ENCODE assay signal across 7 mouse cellular contexts in the genomic region with DNA sequence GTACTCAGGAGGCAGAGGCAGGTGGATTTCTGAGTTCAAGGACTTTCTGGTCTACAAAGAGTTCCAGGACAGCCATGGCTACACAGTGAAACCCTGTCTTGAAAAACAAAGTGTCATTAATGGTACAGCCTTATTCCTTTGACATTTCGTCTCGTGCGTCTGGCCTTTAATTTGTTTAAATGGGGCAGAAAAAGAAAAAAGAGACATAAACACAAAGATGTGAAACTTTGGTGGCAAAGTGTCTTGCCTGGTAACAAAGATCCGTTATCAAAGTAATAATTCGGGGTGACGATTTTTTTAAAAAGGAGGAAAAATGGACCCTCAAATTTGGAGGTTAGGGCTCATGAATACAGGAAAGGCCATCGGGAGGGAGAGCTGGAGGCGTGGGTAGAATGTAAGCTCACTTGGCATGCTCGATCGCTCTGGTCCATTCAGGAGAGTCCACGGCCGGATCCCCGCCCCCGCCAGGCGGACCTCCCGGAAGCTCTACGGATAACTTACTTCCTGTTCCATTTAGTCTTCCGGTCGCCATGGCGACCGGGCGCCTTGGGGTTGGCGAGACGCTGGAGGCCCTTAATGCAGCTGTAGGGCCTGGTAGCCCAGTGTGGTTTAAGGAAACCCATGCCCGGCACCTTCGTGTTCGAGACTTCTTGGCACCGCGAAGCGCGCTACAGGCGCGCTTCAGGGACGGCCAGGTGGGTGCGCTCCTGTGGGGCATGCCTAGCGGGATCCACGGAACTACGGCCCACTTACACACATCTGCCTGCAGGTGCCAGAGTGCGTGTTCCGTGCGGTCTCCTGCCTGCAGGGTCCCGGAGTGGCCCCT. TPM values are rescaled to one million over a fixed set of nuclear protein-coding genes. Genes with fewer than 3 reads are reported as not detected.
DNase-seq lines count a peak whose midpoint lies in the region; ATAC-seq lines count a peak whose summit lies in the region.

A gene (plus strand): TSS at position 506 of the 826 bp plus-strand sequence.

- WGBS in intestine, embryonic 16.5 days, result 6% methylated on average over 42 of the region's 42 CpGs
- 8% methylated on average over 42 of the region's 42 CpGs for WGBS in limb, embryonic 11.5 days
- WGBS in midbrain, embryonic 14.5 days, result 7% methylated on average over 42 of the region's 42 CpGs

- no peaks in the 10 kb centered on the region for H3K9me3 ChIP-seq in intestine, embryonic 16.5 days (ENCODE audit: control insufficient read depth, low read length)
- no peaks in the 10 kb centered on the region for H3K9me3 ChIP-seq in limb, embryonic 11.5 days (ENCODE audit: control insufficient read depth, low read length)
- no peaks in the 10 kb centered on the region for H3K9me3 ChIP-seq in midbrain, embryonic 14.5 days (ENCODE audit: control insufficient read depth, low read length)

- H3K36me3 ChIP-seq in intestine, embryonic 16.5 days (ENCODE audit: control insufficient read depth, insufficient read depth, low read length), result peaks cover 12% of the 10 kb centered on the region
- H3K36me3 ChIP-seq in limb, embryonic 11.5 days (ENCODE audit: control insufficient read depth, insufficient read depth, low read length), result peaks cover 20% of the 10 kb centered on the region
- H3K36me3 ChIP-seq in midbrain, embryonic 14.5 days (ENCODE audit: control insufficient read depth, insufficient read depth, low read length), result peaks cover 54% of the 10 kb centered on the region

- peaks cover 34% of the 10 kb centered on the region for H3K4me1 ChIP-seq in intestine, embryonic 16.5 days (ENCODE audit: control insufficient read depth, insufficient read depth, low read length)
- H3K4me1 ChIP-seq in limb, embryonic 11.5 days (ENCODE audit: control insufficient read depth, insufficient read depth, low read length), result peaks cover 21% of the 10 kb centered on the region
- peaks cover 38% of the 10 kb centered on the region for H3K4me1 ChIP-seq in midbrain, embryonic 14.5 days (ENCODE audit: control insufficient read depth, insufficient read depth, low read length)

- H3K27me3 ChIP-seq in intestine, embryonic 16.5 days (replicated peaks; ENCODE audit: control insufficient read depth, insufficient read depth, low read length), result no peaks in the 10 kb centered on the region
- H3K27me3 ChIP-seq in limb, embryonic 11.5 days (ENCODE audit: control insufficient read depth, insufficient read depth, low read length), result no peaks in the 10 kb centered on the region
- no peaks in the 10 kb centered on the region for H3K27me3 ChIP-seq in midbrain, embryonic 14.5 days (ENCODE audit: control insufficient read depth, insufficient read depth, low read length)

- peak; percentile 61 for ATAC-seq in intestine, embryonic 16.5 days
- peak; percentile 52 for ATAC-seq in limb, embryonic 11.5 days (ENCODE audit: insufficient number of reproducible peaks, low FRiP score, low TSS enrichment, low read depth)
- peak; percentile 57 for ATAC-seq in midbrain, embryonic 14.5 days (ENCODE audit: low FRiP score, low TSS enrichment)

- peak within 1 kb of the TSS; percentile 98 for H3K4me2 ChIP-seq in intestine, embryonic 16.5 days (ENCODE audit: low read depth, low read length)
- peak within 1 kb of the TSS; percentile 97 for H3K4me2 ChIP-seq in limb, embryonic 11.5 days (ENCODE audit: low read depth, severe bottlenecking)
- H3K4me2 ChIP-seq in midbrain, embryonic 14.5 days (ENCODE audit: low read length), result peak within 1 kb of the TSS; percentile 100

- H3K27ac ChIP-seq in intestine, embryonic 16.5 days (ENCODE audit: low read length), result peak within 1 kb of the TSS; percentile 98
- peak within 1 kb of the TSS; percentile 61; the same call in 1 of the 2 replicates for H3K27ac ChIP-seq in limb, embryonic 11.5 days (replicated peaks; ENCODE audit: low read depth, low read length)
- H3K27ac ChIP-seq in midbrain, embryonic 14.5 days (replicated peaks; ENCODE audit: low read depth, low read length), result peak within 1 kb of the TSS; percentile 60

- H3K4me3 ChIP-seq in intestine, embryonic 16.5 days (ENCODE audit: low read length), result peak within 1 kb of the TSS; percentile 82
- peak within 1 kb of the TSS; percentile 62 for H3K4me3 ChIP-seq in limb, embryonic 11.5 days (ENCODE audit: low read depth, low read length)
- peak within 1 kb of the TSS; percentile 53 for H3K4me3 ChIP-seq in midbrain, embryonic 14.5 days (replicated peaks; ENCODE audit: low read depth, low read length)

- peak; percentile 94 for DNase-seq in adrenal gland, postnatal 10 days
- DNase-seq in embryo, embryonic 9.5 days (ENCODE audit: extremely low spot score), result peak; percentile 90
- peak; percentile 80 to 90 for DNase-seq in gastrocnemius, postnatal 4 days (ENCODE audit: low spot score in 2 of 2)
- DNase-seq in limb, embryonic 11.5 days (ENCODE audit: low spot score), result peak; percentile 95
- peak; percentile 97 for DNase-seq in midbrain, embryonic 14.5 days
- DNase-seq in spleen, adult 18-20 months, result peak; percentile 83 to 88

- peak within 1 kb of the TSS; percentile 73 for H3K9ac ChIP-seq in intestine, embryonic 16.5 days (ENCODE audit: low read depth, low read length)
- peak within 1 kb of the TSS; percentile 60 for H3K9ac ChIP-seq in limb, embryonic 11.5 days (ENCODE audit: low read length)
- peak within 1 kb of the TSS; percentile 62 for H3K9ac ChIP-seq in midbrain, embryonic 14.5 days (replicated peaks; ENCODE audit: low read length)

RNA-seq across cellular contexts. Expression of the gene that starts here (rescaled TPM):
- 10 to 100 TPM; 42.3 to 51.9 TPM for total RNA-seq in adrenal gland, postnatal 10 days (2021)
- total RNA-seq in gastrocnemius, postnatal 4 days (2021), result 10 to 100 TPM; 11.5 to 14.6 TPM
- 100 and 115 TPM in 2 replicates for polyA plus RNA-seq in intestine, embryonic 16.5 days (2015; fragmentation: Nextera tagmentation; extraction: Ambion mirVana)
- 183 and 195 TPM in 2 replicates for polyA plus RNA-seq in limb, embryonic 11.5 days (2014; fragmentation: Nextera tagmentation; extraction: Ambion mirVana)
- polyA plus RNA-seq in midbrain, embryonic 14.5 days (2014; fragmentation: Nextera tagmentation; extraction: Ambion mirVana), result 263 and 271 TPM in 2 replicates

Comparison
In these comparisons a context has a peak if more than half of its experiments do, and no peak if none do; other contexts are left out.
1. Peak in every context shown above with its lines: DNase-seq, ATAC-seq, H3K4me3 ChIP-seq and H3K27ac ChIP-seq.